Mouse (Mus musculus) ES-E14 (cell line): ENCODE measurements around the gene Vps54. TPM values are rescaled to one million over a fixed set of nuclear protein-coding genes. Genes with fewer than 3 reads are reported as not detected.
"Not testable (repeated sequence)": the region's sequence is repeated elsewhere in the genome, so short reads cannot be mapped to it uniquely, and the experiment has no call there.

ENCODE experiments used
- DNase-seq: peaks from one replicate; pipeline ENCODE4 v3.0.0-alpha.2; 2013; ENCODE audit warnings: low read depth, low spot score
- H3K27ac ChIP-seq: 2 replicates; pipeline ENCODE4 v1.5.1; 2012; ENCODE audit warnings: low read depth, mild to moderate bottlenecking, low read length, moderate library complexity, mixed read lengths; ENCODE audit not compliant: poor library complexity, insufficient read depth, severe bottlenecking
- H3K36me3 ChIP-seq: 2 replicates; pipeline ENCODE4 v1.6.1; 2012; ENCODE audit warnings: mild to moderate bottlenecking, low read length, moderate library complexity, mixed read lengths; ENCODE audit not compliant: control insufficient read depth, poor library complexity, insufficient read depth, severe bottlenecking
- H3K4me1 ChIP-seq, 2 experiments: fragments of 150-350 bp in 1 of 2; sonication (generic) in 1 of 2; 2 replicates each; pipeline ENCODE4 v1.6.1; 2012; ENCODE audit warnings: low read length in 2 of 2, mild to moderate bottlenecking in 1 of 2, mixed read lengths in 1 of 2; ENCODE audit not compliant: control insufficient read depth in 2 of 2, insufficient read depth in 2 of 2, poor library complexity in 1 of 2
- H3K4me3 ChIP-seq, 2 experiments: fragments of 150-350 bp in 1 of 2; sonication (generic) in 1 of 2; 2 replicates each; pipeline ENCODE4 v1.5.1; 2012; ENCODE audit warnings: low read length in 2 of 2, low read depth in 1 of 2, mild to moderate bottlenecking in 1 of 2, mixed read lengths in 1 of 2; ENCODE audit not compliant: insufficient read depth in 1 of 2, poor library complexity in 1 of 2, severe bottlenecking in 1 of 2
- H3K9ac ChIP-seq: 2 replicates; pipeline ENCODE4 v1.6.1; 2012; ENCODE audit warnings: low read depth, mild to moderate bottlenecking, low read length, mixed read lengths; ENCODE audit not compliant: poor library complexity, insufficient read depth, severe bottlenecking
- H3K9me3 ChIP-seq: fragments of 150-350 bp; sonication (generic); 2 replicates; pipeline ENCODE4 v1.6.1; 2012; ENCODE audit warnings: low read depth, mild to moderate bottlenecking, low read length; ENCODE audit not compliant: control insufficient read depth, insufficient read depth
- CHD2 ChIP-seq: IDR thresholded peaks from 2 replicates; pipeline ENCODE4 v1.6.1; 2014; ENCODE audit warnings: mild to moderate bottlenecking, low read depth, low read length, inconsistent platforms
- HCFC1 ChIP-seq: IDR thresholded peaks from 2 replicates; pipeline ENCODE4 v1.6.1; 2012; ENCODE audit warnings: low read length, inconsistent platforms, borderline replicate concordance; ENCODE audit not compliant: insufficient read depth
- MAFK ChIP-seq: IDR thresholded peaks from 2 replicates; pipeline ENCODE4 v1.6.1; 2014; ENCODE audit warnings: mild to moderate bottlenecking, low read depth, low read length, inconsistent platforms; ENCODE audit not compliant: insufficient read depth
- ZC3H11A ChIP-seq: IDR thresholded peaks from 2 replicates; pipeline ENCODE4 v1.6.1; 2012; ENCODE audit warnings: low read depth, mild to moderate bottlenecking, inconsistent platforms, low read length, borderline replicate concordance
- ZNF384 ChIP-seq: IDR thresholded peaks from 2 replicates; pipeline ENCODE4 v1.6.1; 2012; ENCODE audit warnings: low read depth, low read length, inconsistent platforms
- in situ Hi-C, 2 experiments: fragments of 600-800 bp; cut with MboI; formaldehyde crosslinking; loops; one replicate each; pipeline ENCODE4 v1.15.1; 2025; ENCODE audit warnings: low sequenced_read_pairs in 2 of 2, inconsistent platforms in 1 of 2; ENCODE audit not compliant: unreplicated experiment in 2 of 2
- total RNA-seq: library from RNA; depleted of rRNA; stranded (reverse); fragments of 300-350 nt; gene quantifications from 2 replicates; pipeline ENCODE4 v1.2.3, GENCODE M21; 2012; rRNA removed

Gene Vps54
- total RNA-seq, result 57.2 and 61.4 TPM in 2 replicates

DNA sequence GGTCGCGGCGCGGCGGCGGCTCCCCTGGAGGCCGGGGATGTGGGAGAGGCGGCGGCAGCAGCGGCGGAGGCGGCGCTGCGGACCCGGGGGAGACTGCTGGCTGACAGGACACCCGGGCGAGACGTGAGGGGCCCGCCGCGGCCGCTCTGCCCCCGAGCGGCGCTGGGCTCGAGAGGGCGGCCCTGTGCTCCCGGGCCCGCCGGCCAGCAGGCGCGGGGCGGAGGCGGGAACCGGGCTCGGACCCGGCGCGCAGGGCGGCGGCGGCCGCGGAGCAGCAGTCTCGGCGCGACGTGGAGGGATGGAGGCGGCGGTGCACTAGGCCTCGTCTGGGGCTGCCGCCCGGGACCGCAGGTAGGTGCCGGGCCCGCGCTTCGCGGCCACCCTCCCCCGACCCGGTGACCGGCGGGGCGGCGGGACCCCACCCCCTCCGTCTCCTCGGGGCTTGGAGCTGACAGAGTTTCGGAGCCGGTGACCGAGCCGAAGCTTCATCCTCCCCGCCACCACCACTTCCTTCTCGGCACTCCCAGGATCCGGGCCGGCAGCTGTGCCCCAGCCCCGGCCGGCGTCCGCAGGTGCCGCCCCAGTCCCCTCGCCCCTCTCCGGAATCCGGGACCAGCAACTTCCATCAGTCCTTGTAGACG is at the start of gene Vps54:
Gene Vps54, plus strand, starts transcription at position 261 of the 641 bp plus-strand sequence.
- in situ Hi-C loops, result no loop called here
- Histone ChIP-seq H3K4me1 (peaks cover 8% of the 10 kb centered on the region in 2 experiments; a peak in 3 of 4 replicates), H3K27ac (peak within 1 kb of the TSS; percentile 93), H3K4me3 (peak within 1 kb of the TSS; percentile 88 to 91), H3K36me3 (no peaks in the 10 kb centered on the region), H3K9me3 (no peaks in the 10 kb centered on the region), H3K9ac (peak within 1 kb of the TSS; percentile 98)
- peak; percentile 19; the same call in 1 of the 2 replicates for TF ChIP-seq HCFC1
- TF ChIP-seq ZNF384, result no peak
- DNase-seq, result no peak

DNA sequence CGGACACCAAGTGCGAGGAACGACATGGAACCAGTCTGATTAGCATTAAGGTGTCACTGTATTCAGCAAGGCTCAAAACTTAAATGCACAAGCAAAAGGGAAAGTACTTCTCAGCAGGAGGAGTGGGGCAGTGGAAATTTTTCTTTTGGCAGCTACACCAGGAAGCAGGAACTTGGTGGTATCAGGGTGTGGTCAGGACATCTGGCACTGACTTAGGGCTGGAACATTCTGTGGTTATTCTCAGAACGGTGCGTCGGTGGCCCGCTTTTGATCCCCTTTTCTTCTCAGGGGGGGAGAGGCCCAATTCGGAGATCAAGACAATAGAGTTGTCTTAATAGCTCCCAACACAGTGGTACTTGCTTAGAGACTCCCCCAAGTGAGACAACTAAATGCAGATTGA is 47.3 kb upstream of the Vps54 start:
- H3K4me3 ChIP-seq, H3K9me3 ChIP-seq, H3K36me3 ChIP-seq, DNase-seq, H3K9ac ChIP-seq, in situ Hi-C loops, H3K27ac ChIP-seq, H3K4me1 ChIP-seq: not testable (repeated sequence)

DNA sequence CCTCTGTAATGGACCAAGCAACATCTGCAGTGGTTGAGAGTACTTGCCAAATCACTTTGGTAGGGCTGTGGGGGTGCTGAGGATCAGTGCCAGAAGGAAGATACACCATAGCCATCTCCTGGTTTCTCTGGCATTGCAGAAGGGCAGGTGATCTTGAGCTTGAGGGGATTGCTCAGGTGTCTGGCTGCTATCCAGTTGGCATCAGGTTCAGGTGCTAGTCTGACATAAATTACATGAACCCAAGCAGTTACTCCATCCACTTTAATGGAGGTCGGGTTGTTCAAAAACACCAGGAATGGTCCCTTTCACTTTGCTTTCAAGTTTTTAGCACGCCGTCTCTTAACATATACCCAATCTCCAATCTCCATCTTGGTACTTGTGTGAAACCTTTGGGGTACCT is 44.2 kb upstream of the Vps54 start:
- Histone ChIP-seq H3K4me1 (no peaks in the 10 kb centered on the region), H3K36me3 (no peaks in the 10 kb centered on the region), H3K9ac (no peak overlapping the region), H3K4me3 (no peak overlapping the region), H3K9me3 (no peaks in the 10 kb centered on the region), H3K27ac (no peak overlapping the region)
- no peak for DNase-seq
- no peak for TF ChIP-seq CHD2
- TF ChIP-seq ZC3H11A, result no peak
- TF ChIP-seq ZNF384, result no peak
- TF ChIP-seq HCFC1, result no peak
- TF ChIP-seq MAFK, result no peak
- in situ Hi-C loops, result no loop called here

DNA sequence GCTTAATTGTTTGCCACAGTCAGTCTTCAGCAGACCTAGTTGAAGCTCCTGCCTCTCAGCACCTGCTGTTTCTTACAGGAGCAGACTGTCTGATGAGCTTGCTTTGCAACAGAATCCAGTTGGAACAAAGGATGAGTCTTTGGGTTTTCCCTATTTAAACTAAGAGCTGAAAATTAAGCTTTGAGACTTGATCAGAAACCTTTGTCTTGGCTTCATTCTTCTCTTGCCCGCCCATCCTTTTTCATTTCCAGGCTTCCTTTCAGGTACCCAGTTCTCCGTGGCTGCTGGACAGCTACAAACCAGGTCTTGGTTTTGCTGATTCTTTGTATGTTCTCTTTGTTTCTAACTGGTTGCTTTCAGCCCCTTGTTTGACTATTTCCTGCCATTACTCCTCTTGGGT is 30.0 kb upstream of the Vps54 start:
- no peaks in the 10 kb centered on the region; a peak in 1 of 4 replicates for H3K4me1 ChIP-seq

DNA sequence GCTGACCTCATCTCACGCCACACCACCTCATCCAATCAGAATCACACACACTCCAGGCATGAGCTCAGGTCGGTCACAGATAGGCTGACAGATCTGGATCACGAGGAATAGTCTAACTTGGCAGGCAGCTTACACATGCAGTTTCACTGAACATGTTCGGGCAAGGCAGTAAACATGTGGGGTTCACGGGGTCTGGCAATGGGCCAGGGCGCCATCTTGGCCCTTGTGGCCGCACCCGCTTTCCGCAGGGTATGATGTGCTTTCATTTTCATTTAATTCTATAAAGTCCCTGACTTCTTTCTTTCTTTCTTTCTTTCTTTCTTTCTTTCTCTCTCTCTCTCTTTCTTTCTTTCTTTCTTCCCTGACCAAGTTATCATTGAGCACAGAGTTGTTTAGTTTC is 29.4 kb upstream of the Vps54 start:
- DNase-seq, H3K36me3 ChIP-seq, H3K9me3 ChIP-seq, H3K4me1 ChIP-seq, in situ Hi-C loops, H3K9ac ChIP-seq, H3K4me3 ChIP-seq: not testable (repeated sequence)
- peak overlapping the region; percentile 22; the same call in 1 of the 2 replicates for H3K27ac ChIP-seq

More for the DNA sequence above, 30.0 kb upstream of the Vps54 start:
- Histone ChIP-seq H3K9me3 (no peaks in the 10 kb centered on the region), H3K27ac (no peak overlapping the region), H3K9ac (no peak overlapping the region), H3K4me3 (no peak overlapping the region), H3K36me3 (no peaks in the 10 kb centered on the region)
- DNase-seq, result peak; percentile 26
- in situ Hi-C loops, result no loop called here
- TF ChIP-seq ZC3H11A, result no peak
- TF ChIP-seq HCFC1, result no peak
- TF ChIP-seq CHD2, result no peak
- no peak for TF ChIP-seq ZNF384
- no peak for TF ChIP-seq MAFK
